Mouse (Mus musculus): Measurements from ENCODE around the gene Kmo. TPM values are rescaled to one million over a fixed set of nuclear protein-coding genes. Genes with fewer than 3 reads are reported as not detected.

Gene Kmo
- polyA plus RNA-seq, 1 experiment from 2014 or later, result 0.49 TPM

DNA sequence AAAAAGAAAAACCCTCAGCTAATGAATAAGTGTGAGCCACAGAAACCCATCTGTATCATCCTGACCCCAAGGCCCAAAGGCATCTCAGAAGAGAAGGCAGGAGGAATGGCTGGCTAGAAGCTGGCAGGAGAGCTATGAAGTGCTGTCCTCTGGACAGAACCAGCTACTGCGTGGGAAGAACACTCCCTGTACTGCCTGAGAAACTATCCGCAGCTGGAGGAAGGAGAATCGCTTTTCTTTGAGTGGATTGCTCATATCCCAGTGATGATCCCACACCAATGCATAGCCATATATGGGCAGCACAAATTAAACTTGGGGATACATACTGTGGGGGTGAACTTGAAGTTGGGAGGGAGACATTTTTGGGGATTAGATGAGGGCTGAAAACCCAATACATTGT is 11.5 kb upstream of the Kmo start:
- no peak for TF ChIP-seq CTCF (IDR thresholded peaks at IDR 0.05; ENCODE audit: low read depth)
- Histone ChIP-seq H3K9me3 (replicated peaks; ENCODE audit: low read length) (no peaks in the 10 kb centered on the region), H3K27ac (no peak overlapping the region), H3K4me1 (replicated peaks; ENCODE audit: insufficient read depth, low read length) (no peaks in the 10 kb centered on the region), H3K36me3 (ENCODE audit: insufficient read depth, low read length) (peaks cover 53% of the 10 kb centered on the region), H3K9ac (ENCODE audit: low read depth, low read length) (no peak overlapping the region), H3K4me2 (ENCODE audit: low read length) (no peak overlapping the region), H3K4me3 (replicated peaks; ENCODE audit: low read depth, low read length) (no peak overlapping the region), H3K27me3 (ENCODE audit: insufficient read depth, low read length) (no peaks in the 10 kb centered on the region)
- ATAC-seq (replicated peaks; ENCODE audit: low FRiP score, low read depth) (no peak), DNase-seq (ENCODE audit: low spot score) (no peak)
- WGBS, result 97% methylated on average over 3 of the region's 3 CpGs

DNA sequence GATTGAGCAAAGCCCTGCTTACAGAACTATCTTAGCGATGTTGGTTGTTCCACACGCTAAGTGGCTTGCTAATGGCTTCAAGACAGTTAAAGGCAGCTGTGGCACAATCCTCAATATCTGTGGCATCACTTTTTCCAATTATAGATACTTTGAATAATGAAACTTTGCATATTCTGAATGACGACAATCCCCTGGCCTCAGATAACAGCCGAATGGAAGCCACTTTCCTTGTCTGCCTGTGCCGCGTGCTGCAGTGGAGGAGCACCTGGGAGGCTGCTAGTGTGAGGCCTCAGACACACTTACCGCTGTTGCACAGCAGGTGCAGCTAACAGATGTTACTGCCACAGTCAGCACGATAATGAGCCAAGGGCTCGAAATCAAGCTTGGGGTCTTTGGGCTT is 5.2 kb upstream of the Kmo start:
- H3K4me1 ChIP-seq (replicated peaks; ENCODE audit: insufficient read depth, low read length), result no peaks in the 10 kb centered on the region
- H3K36me3 ChIP-seq (ENCODE audit: insufficient read depth, low read length), result peaks cover 52% of the 10 kb centered on the region
- no peak for DNase-seq (ENCODE audit: low spot score)
- H3K27ac ChIP-seq, result no peak overlapping the region
- H3K9ac ChIP-seq (ENCODE audit: low read depth, low read length), result no peak overlapping the region
- no peaks in the 10 kb centered on the region for H3K9me3 ChIP-seq (replicated peaks; ENCODE audit: low read length)
- no peak overlapping the region for H3K4me2 ChIP-seq (ENCODE audit: low read length)
- no peak for TF ChIP-seq CTCF (IDR thresholded peaks at IDR 0.05; ENCODE audit: low read depth)
- 97% methylated on average over 9 of the region's 9 CpGs for WGBS
- ATAC-seq (replicated peaks; ENCODE audit: low FRiP score, low read depth), result no peak
- H3K4me3 ChIP-seq (replicated peaks; ENCODE audit: low read depth, low read length), result no peak overlapping the region
- no peaks in the 10 kb centered on the region for H3K27me3 ChIP-seq (ENCODE audit: insufficient read depth, low read length)

DNA sequence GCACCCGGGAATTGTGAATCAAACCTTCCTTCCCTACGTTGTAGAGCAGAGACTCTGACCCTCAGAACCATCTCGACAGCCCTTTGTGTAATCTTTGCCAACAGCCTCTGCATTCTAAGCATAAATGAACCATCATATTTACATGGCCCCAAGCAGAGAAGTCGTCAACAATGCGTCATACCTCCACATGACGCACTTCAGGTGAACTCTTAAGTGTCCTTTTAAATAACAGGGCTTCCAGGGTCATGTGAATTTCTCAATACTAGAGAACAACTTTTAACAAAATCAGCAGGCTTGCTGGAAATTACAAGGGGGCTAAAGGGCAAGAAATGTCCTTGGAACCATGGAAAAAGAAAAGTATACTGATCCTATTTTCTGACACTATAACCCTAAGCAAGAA is 3.5 kb downstream of the Kmo start:
- Histone ChIP-seq H3K4me1 (replicated peaks; ENCODE audit: insufficient read depth, low read length) (no peaks in the 10 kb centered on the region), H3K36me3 (ENCODE audit: insufficient read depth, low read length) (no peaks in the 10 kb centered on the region), H3K27me3 (ENCODE audit: insufficient read depth, low read length) (no peaks in the 10 kb centered on the region), H3K4me2 (ENCODE audit: low read length) (no peak overlapping the region), H3K4me3 (replicated peaks; ENCODE audit: low read depth, low read length) (no peak overlapping the region), H3K9me3 (replicated peaks; ENCODE audit: low read length) (no peaks in the 10 kb centered on the region), H3K9ac (ENCODE audit: low read depth, low read length) (no peak overlapping the region), H3K27ac (no peak overlapping the region)
- WGBS, result 83% methylated on average over 6 of the region's 6 CpGs
- TF ChIP-seq CTCF (IDR thresholded peaks at IDR 0.05; ENCODE audit: low read depth), result no peak
- DNase-seq (ENCODE audit: low spot score) (peak; percentile 1), ATAC-seq (replicated peaks; ENCODE audit: low FRiP score, low read depth) (no peak)

DNA sequence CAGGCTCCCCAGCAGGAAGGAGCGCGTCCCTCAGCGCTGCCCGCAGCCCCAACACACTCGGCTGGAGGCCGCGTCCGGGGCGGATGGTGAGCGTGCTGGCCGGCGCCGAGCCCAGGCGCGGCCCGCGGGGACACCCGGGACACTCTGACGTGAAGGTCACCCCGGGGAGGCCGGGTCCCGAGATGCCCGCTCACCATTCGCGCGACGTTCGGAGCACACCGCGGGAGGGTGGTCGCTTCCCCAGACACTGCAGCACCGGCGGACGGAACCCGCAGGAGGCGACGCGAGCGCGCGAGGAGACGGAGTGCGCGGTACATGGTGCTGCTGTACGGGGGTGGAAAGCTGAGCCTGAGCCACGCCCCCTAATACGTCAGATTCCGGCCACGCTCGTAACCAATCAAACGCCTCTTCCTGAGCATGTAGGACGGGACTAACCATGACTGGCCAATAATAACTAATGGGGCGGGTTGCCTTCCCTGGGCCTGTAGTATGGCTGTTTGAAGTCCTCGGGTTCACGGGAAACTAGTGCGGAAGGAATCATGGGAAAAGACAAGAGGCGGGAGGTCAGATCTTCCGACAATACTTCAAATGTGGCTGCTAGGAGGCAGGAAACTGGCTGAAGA is 5.2 kb downstream of the Kmo start, which contains the start of gene Fh1:
Fh1 (minus strand) TSS at position 379 of the 623 bp plus-strand sequence.
- H3K4me2 ChIP-seq (ENCODE audit: low read length), result peak within 1 kb of the TSS; percentile 75
- no peaks in the 10 kb centered on the region for H3K4me1 ChIP-seq (replicated peaks; ENCODE audit: insufficient read depth, low read length)
- peak; percentile 100 for ATAC-seq (replicated peaks; ENCODE audit: low FRiP score, low read depth)
- under 1% methylated on average over 58 of the region's 58 CpGs for WGBS
- peak; percentile 99 for DNase-seq (ENCODE audit: low spot score)
- H3K4me3 ChIP-seq (replicated peaks; ENCODE audit: low read depth, low read length), result peak within 1 kb of the TSS; percentile 64
- H3K9ac ChIP-seq (ENCODE audit: low read depth, low read length), result peak within 1 kb of the TSS; percentile 74
- no peak for TF ChIP-seq CTCF (IDR thresholded peaks at IDR 0.05; ENCODE audit: low read depth)
- no peaks in the 10 kb centered on the region for H3K9me3 ChIP-seq (replicated peaks; ENCODE audit: low read length)
- no peaks in the 10 kb centered on the region for H3K27me3 ChIP-seq (ENCODE audit: insufficient read depth, low read length)
- peak within 1 kb of the TSS; percentile 85 for H3K27ac ChIP-seq
- no peaks in the 10 kb centered on the region for H3K36me3 ChIP-seq (ENCODE audit: insufficient read depth, low read length)

DNA sequence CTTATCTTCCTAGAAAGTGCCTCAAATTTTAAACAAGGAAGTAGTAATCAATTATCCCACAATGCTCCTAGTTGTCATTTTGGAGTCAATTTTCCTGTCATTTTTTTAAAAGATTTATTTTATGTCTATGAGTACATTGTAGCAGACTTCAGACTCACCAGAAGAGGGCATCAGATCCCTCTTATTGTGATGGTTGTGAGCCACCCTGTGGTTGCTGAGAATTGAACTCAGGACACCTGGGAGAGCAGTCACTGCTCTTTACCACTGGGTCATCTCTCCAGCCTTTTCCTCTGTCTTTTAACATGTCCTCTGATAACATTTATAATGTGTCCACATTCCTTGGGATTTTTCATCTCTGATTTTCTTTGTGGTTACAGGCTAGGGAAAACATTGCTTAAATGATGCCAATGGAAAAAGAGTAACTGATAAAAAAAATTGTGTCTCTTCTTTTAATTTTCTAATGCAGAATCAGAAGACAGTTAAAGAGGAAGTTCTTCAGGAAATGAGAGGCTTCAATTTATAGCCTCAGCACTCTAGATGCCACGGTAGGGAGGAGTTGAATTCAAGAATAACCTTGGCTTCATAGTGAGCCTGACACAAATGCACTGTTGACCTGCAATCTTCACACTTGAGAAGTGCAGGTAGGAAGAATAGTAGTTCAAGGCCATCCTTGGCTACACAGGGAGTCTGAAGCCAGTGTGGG is 6.0 kb downstream of the Kmo start:
- no peak overlapping the region for H3K9ac ChIP-seq (ENCODE audit: low read depth, low read length)
- peak; percentile 9; the same call in 1 of the 2 replicates for ATAC-seq (replicated peaks; ENCODE audit: low FRiP score, low read depth)
- TF ChIP-seq CTCF (IDR thresholded peaks at IDR 0.05; ENCODE audit: low read depth), result peak; percentile 84
- H3K27ac ChIP-seq, result peak overlapping the region; percentile 85
- H3K4me2 ChIP-seq (ENCODE audit: low read length), result peak overlapping the region; percentile 75
- WGBS, result 83% methylated on average over 1 of the region's 1 CpGs
- H3K9me3 ChIP-seq (replicated peaks; ENCODE audit: low read length), result no peaks in the 10 kb centered on the region
- DNase-seq (ENCODE audit: low spot score), result peak; percentile 60
- no peaks in the 10 kb centered on the region for H3K4me1 ChIP-seq (replicated peaks; ENCODE audit: insufficient read depth, low read length)
- no peaks in the 10 kb centered on the region for H3K27me3 ChIP-seq (ENCODE audit: insufficient read depth, low read length)
- peak overlapping the region; percentile 64; the same call in 1 of the 2 replicates for H3K4me3 ChIP-seq (replicated peaks; ENCODE audit: low read depth, low read length)
- no peaks in the 10 kb centered on the region for H3K36me3 ChIP-seq (ENCODE audit: insufficient read depth, low read length)

DNA sequence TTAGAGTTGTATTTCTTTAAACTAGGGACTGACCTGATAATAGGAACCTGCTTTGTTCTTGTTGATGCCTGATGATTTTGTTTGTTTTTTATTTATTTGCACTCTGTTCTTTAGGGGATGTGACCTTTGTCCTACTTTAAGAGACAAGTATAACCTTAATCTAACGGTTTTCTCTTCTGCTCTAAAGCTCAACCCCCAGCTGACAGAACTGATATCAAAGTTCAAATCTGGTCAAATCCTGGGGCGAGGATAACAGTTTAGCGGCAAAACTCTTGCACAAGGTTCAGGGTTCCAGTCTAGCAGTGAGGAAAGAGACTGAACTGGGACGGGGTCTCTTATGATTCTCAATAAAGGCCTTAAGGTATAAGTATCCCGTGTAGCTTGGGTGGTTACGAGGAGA is 9.1 kb downstream of the Kmo start:
- TF ChIP-seq CTCF (IDR thresholded peaks at IDR 0.05; ENCODE audit: low read depth), result no peak
- DNase-seq (ENCODE audit: low spot score), result no peak
- Histone ChIP-seq H3K27me3 (ENCODE audit: insufficient read depth, low read length) (no peaks in the 10 kb centered on the region), H3K27ac (no peak overlapping the region), H3K4me2 (ENCODE audit: low read length) (no peak overlapping the region), H3K4me1 (replicated peaks; ENCODE audit: insufficient read depth, low read length) (no peaks in the 10 kb centered on the region), H3K36me3 (ENCODE audit: insufficient read depth, low read length) (no peaks in the 10 kb centered on the region), H3K9ac (ENCODE audit: low read depth, low read length) (no peak overlapping the region), H3K4me3 (replicated peaks; ENCODE audit: low read depth, low read length) (no peak overlapping the region), H3K9me3 (replicated peaks; ENCODE audit: low read length) (no peaks in the 10 kb centered on the region)
- 85% methylated on average over 6 of the region's 6 CpGs for WGBS
- no peak for ATAC-seq (replicated peaks; ENCODE audit: low FRiP score, low read depth)
